Mouse (Mus musculus): ENCODE measurements around the gene Znfx1.

GRCm38 (mm10) chr2:167037710-167038109 lies 25.1 kb downstream of the Znfx1 start:
- TF ChIP-seq CTCF (IDR thresholded peaks at IDR 0.05; ENCODE audit: low read depth) (no peak), EP300 (IDR thresholded peaks at IDR 0.05; ENCODE audit: low read depth) (no peak)

All from liver, embryonic 14.5 days (tissue).